Mouse (Mus musculus): ENCODE results near the gene Mybbp1a. TPM values are rescaled to one million over a fixed set of nuclear protein-coding genes. Genes with fewer than 3 reads are reported as not detected.
"Not testable (repeated sequence)": the region's sequence is repeated elsewhere in the genome, so short reads cannot be mapped to it uniquely, and the experiment has no call there.

The Mybbp1a gene
- total RNA-seq, 2 experiments from 2014 or later = 58.7 to 62.8 TPM

- no peak for DNase-seq
- intact Hi-C loops (cut with DNase I; ENCODE audit: low total_unique reads) = loop anchor here (5.0 kb wide), 2 partner anchors 127 to 208 kb away; no protein-coding TSS in a partner anchor
Measured at GRCm38 (mm10) chr11:72434963-72435693, 6.0 kb upstream of the Mybbp1a start, which contains the start of gene Ggt6. Gene Ggt6, plus strand, starts transcription at chr11:72435526.

GRCm38 (mm10) chr11:72435694-72436045 is 5.5 kb upstream of the Mybbp1a start:
- DNase-seq = no peak
- intact Hi-C loops (cut with DNase I; ENCODE audit: low total_unique reads) = loop anchor here (5.0 kb wide), 1 partner anchor 127 kb away; no protein-coding TSS in a partner anchor

- DNase-seq = peak; percentile 64
- intact Hi-C loops (cut with DNase I; ENCODE audit: low total_unique reads) = loop anchor here (5.0 kb wide), 1 partner anchor 126 kb away; no protein-coding TSS in a partner anchor
Measured at GRCm38 (mm10) chr11:72436271-72436670, 4.9 kb upstream of the Mybbp1a start.

- intact Hi-C loops (cut with DNase I; ENCODE audit: low total_unique reads) = loop anchor here (5.0 kb wide), 1 partner anchor 125 kb away; no protein-coding TSS in a partner anchor
- no peak for DNase-seq
Measured at GRCm38 (mm10) chr11:72436756-72437650, 4.2 kb upstream of the Mybbp1a start.

GRCm38 (mm10) chr11:72438411-72438810 is 2.7 kb upstream of the Mybbp1a start:
- intact Hi-C loops (cut with DNase I; ENCODE audit: low total_unique reads) = loop anchor here (5.0 kb wide), 1 partner anchor 124 kb away; no protein-coding TSS in a partner anchor

DNA sequence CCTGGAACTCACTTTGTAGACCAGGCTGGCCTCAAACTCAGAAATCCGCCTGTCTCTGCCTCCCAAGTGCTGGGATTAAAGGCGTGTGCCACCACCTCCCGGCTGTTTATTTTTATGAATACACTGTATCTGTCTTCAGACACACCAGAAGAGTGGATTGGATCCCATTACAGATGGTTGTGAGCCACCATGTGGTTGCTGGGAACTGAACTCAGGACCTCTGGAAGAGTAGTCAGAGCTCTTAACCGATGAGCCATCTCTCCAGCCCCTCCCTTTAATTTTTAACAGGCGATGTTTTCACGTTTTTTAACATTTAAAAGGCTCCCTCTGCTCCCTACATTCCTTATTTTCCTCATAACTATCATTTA is 574 bp upstream of the Mybbp1a start:
- DNase-seq; intact Hi-C loops (cut with DNase I; ENCODE audit: low total_unique reads): not testable (repeated sequence)

More at GRCm38 (mm10) chr11:72438411-72438810, 2.7 kb upstream of the Mybbp1a start:
- DNase-seq = no peak

GRCm38 (mm10) chr11:72446311-72447105 is 5.4 kb downstream of the Mybbp1a start:
- no peak for DNase-seq
- intact Hi-C loops (cut with DNase I; ENCODE audit: low total_unique reads) = no loop called here

GRCm38 (mm10) chr11:72447475-72447874 is 6.3 kb downstream of the Mybbp1a start:
- intact Hi-C loops (cut with DNase I; ENCODE audit: low total_unique reads) = no loop called here
- DNase-seq = no peak

DNA sequence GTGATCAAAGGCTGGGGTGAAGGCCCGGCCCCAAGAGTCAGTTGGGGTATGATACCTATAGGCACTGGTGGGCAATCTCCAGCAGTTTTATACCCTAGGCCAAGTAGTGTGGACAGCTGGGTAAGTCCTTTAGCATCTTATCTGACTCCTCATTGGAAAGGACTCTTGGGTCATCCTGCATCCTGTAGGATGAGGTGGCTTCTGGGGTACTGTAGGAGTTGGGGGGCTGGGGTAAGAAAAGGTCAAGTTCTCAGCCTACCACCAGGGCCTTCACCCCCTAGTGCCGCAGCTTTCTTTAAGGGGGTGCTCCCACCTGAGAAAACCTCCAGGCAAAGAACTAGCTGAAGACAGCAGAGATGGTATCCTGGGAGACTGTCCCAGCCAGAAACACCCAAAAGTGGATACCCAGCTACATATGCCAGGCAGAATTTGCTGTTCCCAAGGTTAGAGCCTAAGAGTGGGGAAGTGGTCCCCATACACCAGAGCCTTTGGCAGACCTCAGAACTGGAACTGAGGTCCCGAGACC is 11.0 kb downstream of the Mybbp1a start:
- DNase-seq = no peak
- intact Hi-C loops (cut with DNase I; ENCODE audit: low total_unique reads) = loop anchor here (5.0 kb wide), 2 partner anchors 35 to 110 kb away; partner anchors contain the start of gene Spns2

- no peak for DNase-seq
- intact Hi-C loops (cut with DNase I; ENCODE audit: low total_unique reads) = loop anchor here (5.0 kb wide), 2 partner anchors 34 to 109 kb away; partner anchors contain the start of gene Spns2
Measured at GRCm38 (mm10) chr11:72453105-72453953, 12.2 kb downstream of the Mybbp1a start.

DNA sequence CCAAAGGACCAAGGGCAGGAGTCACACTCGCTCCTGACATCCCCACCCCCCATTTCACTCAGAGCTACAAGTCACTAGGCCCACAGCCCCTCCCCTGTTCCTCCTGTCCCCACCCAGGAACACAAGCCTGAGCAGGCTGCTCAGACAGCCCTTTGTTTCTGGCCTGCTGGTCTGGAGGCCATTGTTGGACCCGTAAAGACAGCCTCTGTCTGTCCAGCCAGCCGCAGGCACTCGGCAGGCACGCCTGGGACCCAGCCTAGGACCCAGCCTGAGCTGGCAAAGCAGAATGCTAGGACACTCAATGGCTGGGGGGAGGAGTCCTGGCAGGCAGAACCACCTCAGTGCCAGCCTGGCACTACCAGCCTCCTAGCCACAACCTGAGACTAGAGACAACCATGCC is 14.5 kb downstream of the Mybbp1a start:
- peak; percentile 28 for DNase-seq
- intact Hi-C loops (cut with DNase I; ENCODE audit: low total_unique reads) = no loop called here

DNA sequence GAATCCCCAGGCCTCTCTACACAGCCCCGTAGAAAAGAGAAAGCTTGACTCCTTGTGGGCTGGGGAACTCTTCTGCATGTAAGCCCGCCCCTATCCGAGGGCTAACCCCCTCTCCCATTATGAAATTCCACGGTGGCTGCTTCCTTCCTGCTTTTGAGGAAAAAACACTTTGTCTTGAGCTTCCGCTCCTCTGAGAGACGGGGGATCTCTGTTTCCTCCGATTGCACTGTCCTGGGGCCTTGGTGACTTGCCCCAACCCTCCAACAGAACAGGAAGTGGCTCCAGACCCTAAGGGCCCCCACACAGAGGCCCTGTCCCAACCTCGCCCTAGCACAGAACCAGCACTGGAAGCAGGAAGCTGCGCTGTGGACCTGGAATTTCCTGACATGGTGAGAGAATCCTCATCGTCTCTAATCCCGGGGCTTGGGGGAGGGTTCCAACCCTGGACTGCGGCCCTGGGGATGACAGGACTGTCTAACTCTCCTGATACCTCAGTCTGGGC is 16.9 kb downstream of the Mybbp1a start:
- peak; percentile 30 for DNase-seq
- intact Hi-C loops (cut with DNase I; ENCODE audit: low total_unique reads) = no loop called here

DNA sequence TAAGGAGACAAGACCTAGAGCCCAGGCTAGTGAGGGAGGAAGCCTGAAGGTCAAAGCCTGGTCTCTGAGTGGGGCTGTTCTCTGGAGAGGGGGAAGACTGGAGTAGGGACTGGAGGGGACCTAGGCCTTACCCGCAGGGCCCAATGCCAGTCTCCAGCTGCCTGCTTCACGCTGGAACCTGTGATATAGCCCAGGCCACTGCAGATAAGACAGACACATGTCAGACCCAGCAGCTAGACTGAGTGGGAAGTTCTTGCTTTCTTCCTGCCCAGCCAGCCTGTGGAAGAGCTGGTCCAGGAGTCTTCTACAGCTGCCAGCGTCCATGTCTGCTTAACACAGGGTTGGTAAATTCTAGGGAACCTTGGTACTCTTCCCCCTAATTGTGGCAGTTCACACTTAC is 17.3 kb downstream of the Mybbp1a start:
- no peak for DNase-seq
- intact Hi-C loops (cut with DNase I; ENCODE audit: low total_unique reads) = no loop called here

DNA sequence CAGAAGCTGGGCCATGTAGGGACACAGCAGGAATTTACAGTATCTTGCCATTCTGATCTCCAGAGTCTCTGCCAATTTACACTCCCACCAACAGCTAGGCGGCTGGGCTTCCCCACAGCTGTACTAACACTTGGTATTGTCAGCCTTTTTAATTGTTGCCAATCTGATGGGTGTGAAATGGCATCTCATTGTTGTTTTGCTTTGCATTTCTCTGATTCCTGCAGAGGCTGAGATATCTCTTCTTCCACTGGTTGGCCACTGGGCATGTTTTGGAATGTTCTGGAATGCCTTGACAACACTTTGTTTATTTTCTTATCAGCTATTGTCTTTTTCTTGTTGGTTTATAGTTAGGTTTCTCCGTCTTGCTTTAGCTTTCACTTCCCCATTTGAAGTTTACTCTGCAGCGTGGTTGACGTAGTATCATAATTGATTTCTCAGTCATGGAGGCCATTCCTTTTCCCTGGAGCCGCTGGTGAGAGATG is 20.4 kb downstream of the Mybbp1a start:
- DNase-seq = no peak
- intact Hi-C loops (cut with DNase I; ENCODE audit: low total_unique reads) = no loop called here

GRCm38 (mm10) chr11:72464821-72465220 is 23.7 kb downstream of the Mybbp1a start:
- intact Hi-C loops (cut with DNase I; ENCODE audit: low total_unique reads) = no loop called here
- DNase-seq = no peak

GRCm38 (mm10) chr11:72465978-72466693 is 25.0 kb downstream of the Mybbp1a start:
- no peak for DNase-seq
- intact Hi-C loops (cut with DNase I; ENCODE audit: low total_unique reads) = no loop called here

Data from gastrocnemius, postnatal 14 days (tissue).